Mouse (Mus musculus) left cerebral cortex, adult 11 months (tissue): ENCODE data around the gene Sycp2.

Source experiments
- DNase-seq: peaks from one replicate; pipeline ENCODE4 v3.0.0; 2022; ENCODE audit warnings: low spot score

Sycp2 gene

GRCm38 (mm10) chr2:178407053-178407815 is at the start of gene Sycp2:
TSS of gene Sycp2 (minus strand) at chr2:178407685.
- no peak for DNase-seq

DNA sequence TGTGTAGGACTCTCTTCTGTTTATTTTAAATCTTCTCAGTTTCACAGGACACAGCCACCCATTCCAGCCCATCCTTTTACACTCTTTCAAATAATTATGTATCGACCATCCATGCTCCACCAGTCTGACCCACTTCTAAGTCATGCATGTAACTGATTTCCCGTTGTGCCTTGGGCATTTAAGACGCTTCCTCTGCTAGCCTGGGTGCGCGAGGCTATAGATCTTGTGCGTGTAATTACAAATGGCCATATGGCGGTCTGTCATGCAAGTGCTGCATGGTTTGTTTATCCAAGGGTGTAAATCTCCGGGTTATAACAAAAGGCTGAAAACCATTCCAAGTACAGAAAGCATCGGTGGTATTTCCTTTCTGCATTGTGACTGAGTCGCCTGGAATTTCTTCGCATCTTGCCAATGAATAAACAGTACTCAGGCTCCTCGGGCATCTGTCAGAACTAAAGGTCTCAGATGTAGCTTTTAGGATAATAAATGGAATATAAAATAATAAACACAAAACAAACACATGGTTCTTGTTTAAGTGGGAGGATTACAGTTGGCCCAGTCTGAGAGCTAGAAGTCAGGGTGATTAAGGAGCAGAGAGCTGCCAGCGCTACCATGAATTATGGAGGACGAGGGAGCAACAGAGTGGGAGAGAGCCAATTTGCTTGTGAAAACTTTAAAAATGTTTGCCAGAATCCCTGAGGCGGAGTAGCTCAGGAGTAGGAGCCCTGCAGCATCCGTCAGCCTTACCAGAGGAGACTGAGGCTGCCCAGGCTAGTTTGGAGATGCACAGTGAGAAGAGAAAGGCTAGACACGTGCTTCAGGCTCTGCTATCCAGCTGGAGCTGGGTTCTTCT is 47.4 kb upstream of the Sycp2 start:
- DNase-seq, result no peak

- no peak for DNase-seq
Measured at GRCm38 (mm10) chr2:178450961-178451360, 43.5 kb upstream of the Sycp2 start.

GRCm38 (mm10) chr2:178450236-178450635 is 42.8 kb upstream of the Sycp2 start:
- no peak for DNase-seq

- DNase-seq, result no peak
Measured at GRCm38 (mm10) chr2:178449386-178449785, 41.9 kb upstream of the Sycp2 start.

- DNase-seq, result no peak
Measured at GRCm38 (mm10) chr2:178437311-178437710, 29.8 kb upstream of the Sycp2 start.

- DNase-seq, result no peak
Measured at GRCm38 (mm10) chr2:178433903-178434302, 26.4 kb upstream of the Sycp2 start.

GRCm38 (mm10) chr2:178433495-178433894 is 26.0 kb upstream of the Sycp2 start:
- DNase-seq, result no peak

GRCm38 (mm10) chr2:178430231-178430630 is 22.7 kb upstream of the Sycp2 start, which contains the start of gene Cdh26:
TSS of gene Cdh26 (plus strand) at chr2:178430531.
- no peak for DNase-seq

DNA sequence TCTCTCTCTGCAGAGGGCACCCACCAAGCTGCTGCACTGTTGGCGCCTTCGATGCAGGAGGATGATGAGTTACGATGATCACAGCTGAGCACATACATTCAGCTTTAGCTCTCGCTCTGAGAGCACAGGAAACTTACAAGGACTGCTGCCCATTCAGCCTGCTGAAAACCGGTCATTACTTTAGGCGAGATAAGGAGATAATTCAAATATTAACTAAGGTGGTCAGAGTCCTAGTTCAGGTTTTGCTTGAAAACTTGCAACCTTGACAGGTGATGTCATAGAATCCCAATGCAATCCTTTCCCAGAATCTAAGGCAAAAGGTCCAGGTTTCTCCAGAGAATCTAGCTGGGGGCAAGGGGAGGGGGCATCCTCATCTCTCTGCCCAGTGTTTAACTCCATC is 21.9 kb upstream of the Sycp2 start:
- DNase-seq, result no peak

GRCm38 (mm10) chr2:178428676-178429075 is 21.2 kb upstream of the Sycp2 start:
- no peak for DNase-seq

- DNase-seq, result no peak
Measured at GRCm38 (mm10) chr2:178428183-178428582, 20.7 kb upstream of the Sycp2 start.

DNA sequence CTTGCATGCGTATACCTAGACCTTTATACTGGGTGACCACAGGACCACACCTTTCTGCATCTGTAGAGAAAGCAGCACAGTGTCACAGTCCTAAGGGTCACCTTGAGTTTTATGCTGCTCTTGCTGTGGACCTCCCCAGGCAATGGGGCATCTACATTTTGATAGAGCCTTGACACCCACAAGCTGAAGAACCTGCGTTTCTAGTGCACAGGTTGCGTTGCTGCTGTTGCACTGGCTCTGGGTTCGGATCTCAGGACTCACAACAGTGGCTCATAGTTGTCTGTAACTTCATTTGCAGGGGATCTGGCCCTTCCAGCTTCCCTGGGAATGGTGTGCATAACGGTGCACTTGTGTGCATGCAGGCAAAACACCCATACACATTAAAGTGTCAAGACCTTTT is 19.7 kb upstream of the Sycp2 start:
- DNase-seq, result no peak

GRCm38 (mm10) chr2:178426229-178426628 is 18.7 kb upstream of the Sycp2 start:
- DNase-seq, result no peak

- DNase-seq, result no peak
Measured at GRCm38 (mm10) chr2:178423223-178423622, 15.7 kb upstream of the Sycp2 start.

- DNase-seq, result no peak
Measured at GRCm38 (mm10) chr2:178422186-178422585, 14.7 kb upstream of the Sycp2 start.

- no peak for DNase-seq
Measured at GRCm38 (mm10) chr2:178421603-178422002, 14.1 kb upstream of the Sycp2 start.

GRCm38 (mm10) chr2:178420576-178420975 is 13.1 kb upstream of the Sycp2 start:
- no peak for DNase-seq

DNA sequence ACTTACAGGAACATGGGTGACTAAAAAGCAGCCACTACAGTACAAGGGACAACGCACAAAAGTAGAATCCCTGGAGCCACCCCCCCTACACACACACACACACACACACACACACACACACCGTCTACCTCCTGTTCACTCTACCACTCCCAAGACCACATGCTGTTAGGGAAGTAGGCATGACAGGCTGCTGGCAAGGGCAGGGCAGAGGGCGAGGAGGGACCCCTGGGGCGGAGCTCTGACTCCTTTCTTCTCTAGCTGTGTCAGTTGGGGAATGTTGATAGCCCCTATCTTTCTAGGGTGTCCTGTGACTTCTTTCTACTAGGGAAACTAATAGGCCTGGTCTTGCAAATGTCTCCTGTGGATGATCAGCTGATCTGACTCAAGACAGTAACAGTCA is 9.5 kb upstream of the Sycp2 start:
- no peak for DNase-seq

DNA sequence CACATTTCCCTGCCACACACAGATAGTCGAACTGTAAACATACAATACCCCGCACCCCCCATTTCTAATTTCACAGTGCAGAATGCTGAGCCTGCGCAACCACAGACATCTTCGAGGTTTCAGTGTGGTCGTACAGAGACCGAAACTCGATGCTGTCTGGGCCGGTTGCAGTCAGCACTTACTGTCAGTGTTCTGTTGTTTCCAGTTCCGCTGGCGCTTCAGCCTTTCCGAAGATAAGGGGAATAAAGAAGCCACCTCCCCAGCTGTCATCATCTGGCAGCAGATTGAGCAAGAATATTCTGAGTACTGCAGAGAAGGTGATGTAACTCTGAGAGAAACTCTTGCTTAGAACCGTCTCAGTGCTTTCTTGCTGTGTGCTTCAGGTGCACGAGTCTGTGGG is 8.9 kb upstream of the Sycp2 start:
- DNase-seq, result no peak

DNA sequence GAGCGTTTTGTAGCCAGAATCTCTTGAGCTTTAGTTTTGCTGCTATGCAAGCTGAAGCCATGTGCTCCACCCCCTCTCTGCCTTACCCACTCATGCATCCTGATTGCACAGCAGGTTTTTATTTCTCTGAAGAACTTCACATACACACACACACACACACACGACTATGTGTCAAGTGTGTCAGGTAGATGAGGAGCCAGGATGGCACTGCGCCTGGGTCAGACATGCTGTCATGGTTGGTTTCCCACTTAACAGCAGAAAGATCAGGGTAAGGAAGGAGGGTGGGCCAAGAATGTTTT is 7.6 kb upstream of the Sycp2 start:
- no peak for DNase-seq

DNA sequence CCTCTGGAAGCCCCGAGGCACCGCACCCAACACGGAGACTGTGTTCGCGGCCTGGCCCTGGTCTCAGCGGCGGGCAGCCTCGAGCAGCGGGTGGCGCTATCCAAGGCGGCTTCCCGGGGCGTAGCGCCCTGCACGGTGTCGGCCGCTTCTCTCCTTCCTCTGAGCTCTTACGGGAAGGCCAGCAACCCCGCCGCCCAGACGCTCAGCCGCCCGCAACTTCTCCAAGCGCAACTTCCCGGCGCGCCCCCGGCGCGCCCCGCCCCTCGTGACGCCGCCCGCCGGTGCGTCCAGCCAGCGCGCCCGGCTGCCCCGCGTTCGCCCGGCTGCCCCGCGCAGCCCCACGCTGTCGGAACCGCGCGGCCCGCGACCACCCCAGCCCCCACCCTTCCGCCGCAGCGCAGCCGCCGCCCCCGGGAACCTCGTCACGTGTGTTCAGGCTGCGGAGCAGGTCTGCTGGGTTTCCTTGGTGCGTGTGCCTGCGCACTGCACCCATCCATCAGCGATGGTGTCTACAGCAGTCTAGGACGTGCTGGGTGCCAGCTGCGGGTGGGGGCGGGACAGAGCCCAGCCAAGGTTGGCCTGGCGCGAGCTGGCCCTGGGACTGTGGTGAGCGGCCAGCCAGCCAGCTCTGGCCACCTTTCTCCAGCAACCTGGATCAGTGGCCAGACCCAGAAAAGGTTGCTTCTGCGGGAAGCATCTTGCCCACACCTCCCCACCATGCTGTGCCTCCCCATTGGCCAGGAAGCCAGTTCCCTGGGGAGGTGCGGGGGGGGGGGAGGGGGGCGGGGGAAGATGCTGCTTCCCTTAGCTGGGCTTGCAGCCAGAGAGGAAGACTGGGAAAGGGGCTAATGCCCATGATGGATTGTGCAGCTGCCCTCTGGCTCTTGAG is 7.0 kb upstream of the Sycp2 start, which contains the start of the genes Ppp1r3d and Fam217b:
TSS of gene Ppp1r3d (minus strand) at position 212 of the 889 bp plus-strand sequence.
TSS of gene Fam217b (plus strand) at position 264 of the 889 bp plus-strand sequence.
- DNase-seq, result peak; percentile 41
